Mouse (Mus musculus): ENCODE measurements at regions not wholly inside any gene's neighbourhood (a gene's known extent, or its start where the extent isn't known, plus 50 kb on each side); places are given as distances from the start of the nearest gene placed in this dataset.

GRCm38 (mm10) chr6:52421771-52422170 lies 108.5 kb downstream of the Evx1 start:
- Histone ChIP-seq H3K9ac (ENCODE audit: low read length) (no peak overlapping the region), H3K4me1 (ENCODE audit: control insufficient read depth in 2 of 2, insufficient read depth in 2 of 2, low read length in 2 of 2) (peaks cover 0 to 6% of the 10 kb centered on the region in 2 experiments; a peak in 2 of 4 replicates), H3K4me3 (ENCODE audit: control insufficient read depth in 1 of 2, insufficient read depth in 1 of 2, low read depth in 1 of 2, low read length in 2 of 2) (no peak overlapping the region), H3K9me3 (ENCODE audit: control insufficient read depth, low read length) (no peaks in the 10 kb centered on the region), H3K27me3 (ENCODE audit: control insufficient read depth, insufficient read depth, low read length) (no peaks in the 10 kb centered on the region), H3K4me2 (ENCODE audit: low read length) (no peak overlapping the region), H3K27ac (replicated peaks in 1 of 2; ENCODE audit: control insufficient read depth in 1 of 2, insufficient read depth in 1 of 2, low read depth in 2 of 2, low read length in 2 of 2) (no peak overlapping the region), H3K36me3 (ENCODE audit: control insufficient read depth, insufficient read depth, low read length) (no peaks in the 10 kb centered on the region)
- WGBS: 82% methylated on average over 6 of the region's 6 CpGs
- ATAC-seq (ENCODE audit: insufficient number of reproducible peaks, insufficient read depth, low FRiP score, low read depth): no peak

GRCm38 (mm10) chr6:52422686-52423085 lies 109.4 kb downstream of the Evx1 start:
- H3K36me3 ChIP-seq (ENCODE audit: control insufficient read depth, insufficient read depth, low read length): no peaks in the 10 kb centered on the region
- H3K9me3 ChIP-seq (ENCODE audit: control insufficient read depth, low read length): no peaks in the 10 kb centered on the region
- H3K9ac ChIP-seq (ENCODE audit: low read length): no peak overlapping the region
- H3K4me2 ChIP-seq (ENCODE audit: low read length): no peak overlapping the region
- no peak overlapping the region for H3K4me3 ChIP-seq (ENCODE audit: control insufficient read depth in 1 of 2, insufficient read depth in 1 of 2, low read depth in 1 of 2, low read length in 2 of 2)
- ATAC-seq (ENCODE audit: insufficient number of reproducible peaks, insufficient read depth, low FRiP score, low read depth): no peak
- H3K27me3 ChIP-seq (ENCODE audit: control insufficient read depth, insufficient read depth, low read length): no peaks in the 10 kb centered on the region
- whole genome bisulfite sequencing: 87% methylated on average over 10 of the region's 10 CpGs
- no peak overlapping the region for H3K27ac ChIP-seq (replicated peaks in 1 of 2; ENCODE audit: control insufficient read depth in 1 of 2, insufficient read depth in 1 of 2, low read depth in 2 of 2, low read length in 2 of 2)
- H3K4me1 ChIP-seq (ENCODE audit: control insufficient read depth in 2 of 2, insufficient read depth in 2 of 2, low read length in 2 of 2): peaks cover 0 to 5% of the 10 kb centered on the region in 2 experiments; a peak in 2 of 4 replicates

- Histone ChIP-seq H3K27me3 (ENCODE audit: control insufficient read depth, insufficient read depth, low read length) (no peaks in the 10 kb centered on the region), H3K9me3 (ENCODE audit: control insufficient read depth, low read length) (no peaks in the 10 kb centered on the region), H3K9ac (ENCODE audit: low read length) (no peak overlapping the region), H3K4me3 (ENCODE audit: control insufficient read depth in 1 of 2, insufficient read depth in 1 of 2, low read depth in 1 of 2, low read length in 2 of 2) (no peak overlapping the region), H3K27ac (replicated peaks in 1 of 2; ENCODE audit: control insufficient read depth in 1 of 2, insufficient read depth in 1 of 2, low read depth in 2 of 2, low read length in 2 of 2) (no peak overlapping the region), H3K4me1 (ENCODE audit: control insufficient read depth in 2 of 2, insufficient read depth in 2 of 2, low read length in 2 of 2) (peaks cover 2% of the 10 kb centered on the region in 2 experiments; a peak in 3 of 4 replicates), H3K4me2 (ENCODE audit: low read length) (no peak overlapping the region), H3K36me3 (ENCODE audit: control insufficient read depth, insufficient read depth, low read length) (no peaks in the 10 kb centered on the region)
- ATAC-seq (ENCODE audit: insufficient number of reproducible peaks, insufficient read depth, low FRiP score, low read depth): no peak
- WGBS: 71% methylated on average over 7 of the region's 7 CpGs
Observed at GRCm38 (mm10) chr6:52423581-52424107, 110.3 kb downstream of the Evx1 start.

GRCm38 (mm10) chr6:52424440-52424839 lies 111.1 kb downstream of the Evx1 start:
- WGBS: 71% methylated on average over 5 of the region's 5 CpGs

GRCm38 (mm10) chr6:52425082-52425481 lies 111.8 kb downstream of the Evx1 start:
- Histone ChIP-seq H3K9ac (ENCODE audit: low read length) (no peak overlapping the region), H3K4me3 (ENCODE audit: control insufficient read depth in 1 of 2, insufficient read depth in 1 of 2, low read depth in 1 of 2, low read length in 2 of 2) (no peak overlapping the region), H3K36me3 (ENCODE audit: control insufficient read depth, insufficient read depth, low read length) (no peaks in the 10 kb centered on the region), H3K27me3 (ENCODE audit: control insufficient read depth, insufficient read depth, low read length) (no peaks in the 10 kb centered on the region), H3K4me2 (ENCODE audit: low read length) (no peak overlapping the region), H3K27ac (replicated peaks in 1 of 2; ENCODE audit: control insufficient read depth in 1 of 2, insufficient read depth in 1 of 2, low read depth in 2 of 2, low read length in 2 of 2) (no peak overlapping the region), H3K9me3 (ENCODE audit: control insufficient read depth, low read length) (no peaks in the 10 kb centered on the region), H3K4me1 (ENCODE audit: control insufficient read depth in 2 of 2, insufficient read depth in 2 of 2, low read length in 2 of 2) (peaks cover 4% of the 10 kb centered on the region in 2 experiments; a peak in 3 of 4 replicates)
- 86% methylated on average over 4 of the region's 4 CpGs for WGBS
- no peak for ATAC-seq (ENCODE audit: insufficient number of reproducible peaks, insufficient read depth, low FRiP score, low read depth)

More at GRCm38 (mm10) chr6:52424440-52424839, 111.1 kb downstream of the Evx1 start:
- peaks cover 4% of the 10 kb centered on the region in 2 experiments; a peak in 3 of 4 replicates for H3K4me1 ChIP-seq (ENCODE audit: control insufficient read depth in 2 of 2, insufficient read depth in 2 of 2, low read length in 2 of 2)
- no peak overlapping the region for H3K27ac ChIP-seq (replicated peaks in 1 of 2; ENCODE audit: control insufficient read depth in 1 of 2, insufficient read depth in 1 of 2, low read depth in 2 of 2, low read length in 2 of 2)
- no peak for ATAC-seq (ENCODE audit: insufficient number of reproducible peaks, insufficient read depth, low FRiP score, low read depth)
- no peaks in the 10 kb centered on the region for H3K27me3 ChIP-seq (ENCODE audit: control insufficient read depth, insufficient read depth, low read length)
- H3K4me3 ChIP-seq (ENCODE audit: control insufficient read depth in 1 of 2, insufficient read depth in 1 of 2, low read depth in 1 of 2, low read length in 2 of 2): no peak overlapping the region
- H3K9me3 ChIP-seq (ENCODE audit: control insufficient read depth, low read length): no peaks in the 10 kb centered on the region
- no peak overlapping the region for H3K9ac ChIP-seq (ENCODE audit: low read length)
- no peaks in the 10 kb centered on the region for H3K36me3 ChIP-seq (ENCODE audit: control insufficient read depth, insufficient read depth, low read length)
- H3K4me2 ChIP-seq (ENCODE audit: low read length): no peak overlapping the region

- H3K4me2 ChIP-seq (ENCODE audit: low read length): peak overlapping the region; percentile 33; the same call in 1 of the 2 replicates
- peak overlapping the region in 1 of 2 experiments; percentile 41; a peak in 2 of 4 replicates for H3K27ac ChIP-seq (replicated peaks in 1 of 2; ENCODE audit: control insufficient read depth in 1 of 2, insufficient read depth in 1 of 2, low read depth in 2 of 2, low read length in 2 of 2)
- H3K27me3 ChIP-seq (ENCODE audit: control insufficient read depth, insufficient read depth, low read length): no peaks in the 10 kb centered on the region
- no peaks in the 10 kb centered on the region for H3K9me3 ChIP-seq (ENCODE audit: control insufficient read depth, low read length)
- 0 out of 2 replicates have a peak, but pooled peaks have one; percentile 35 for ATAC-seq (ENCODE audit: insufficient number of reproducible peaks, insufficient read depth, low FRiP score, low read depth)
- no peak overlapping the region for H3K4me3 ChIP-seq (ENCODE audit: control insufficient read depth in 1 of 2, insufficient read depth in 1 of 2, low read depth in 1 of 2, low read length in 2 of 2)
- H3K9ac ChIP-seq (ENCODE audit: low read length): no peak overlapping the region
- no peaks in the 10 kb centered on the region for H3K36me3 ChIP-seq (ENCODE audit: control insufficient read depth, insufficient read depth, low read length)
- WGBS: 23% methylated on average over 11 of the region's 11 CpGs
- H3K4me1 ChIP-seq (ENCODE audit: control insufficient read depth in 2 of 2, insufficient read depth in 2 of 2, low read length in 2 of 2): peaks cover 4% of the 10 kb centered on the region in 2 experiments; a peak in 3 of 4 replicates
Observed at GRCm38 (mm10) chr6:52428489-52429203, 115.3 kb downstream of the Evx1 start.

GRCm38 (mm10) chr6:52429204-52429552 lies 115.9 kb downstream of the Evx1 start:
- Histone ChIP-seq H3K27me3 (ENCODE audit: control insufficient read depth, insufficient read depth, low read length) (no peaks in the 10 kb centered on the region), H3K4me1 (ENCODE audit: control insufficient read depth in 2 of 2, insufficient read depth in 2 of 2, low read length in 2 of 2) (peaks cover 4 to 7% of the 10 kb centered on the region in 2 experiments; a peak in 3 of 4 replicates), H3K4me2 (ENCODE audit: low read length) (no peak overlapping the region), H3K9ac (ENCODE audit: low read length) (no peak overlapping the region), H3K36me3 (ENCODE audit: control insufficient read depth, insufficient read depth, low read length) (no peaks in the 10 kb centered on the region), H3K4me3 (ENCODE audit: control insufficient read depth in 1 of 2, insufficient read depth in 1 of 2, low read depth in 1 of 2, low read length in 2 of 2) (no peak overlapping the region), H3K9me3 (ENCODE audit: control insufficient read depth, low read length) (no peaks in the 10 kb centered on the region), H3K27ac (replicated peaks in 1 of 2; ENCODE audit: control insufficient read depth in 1 of 2, insufficient read depth in 1 of 2, low read depth in 2 of 2, low read length in 2 of 2) (no peak overlapping the region; a peak in 1 of 4 replicates)
- no peak for ATAC-seq (ENCODE audit: insufficient number of reproducible peaks, insufficient read depth, low FRiP score, low read depth)
- WGBS: 79% methylated on average over 5 of the region's 5 CpGs
